20 mouse cellular contexts compared by ENCODE assay signal in the genomic region with DNA sequence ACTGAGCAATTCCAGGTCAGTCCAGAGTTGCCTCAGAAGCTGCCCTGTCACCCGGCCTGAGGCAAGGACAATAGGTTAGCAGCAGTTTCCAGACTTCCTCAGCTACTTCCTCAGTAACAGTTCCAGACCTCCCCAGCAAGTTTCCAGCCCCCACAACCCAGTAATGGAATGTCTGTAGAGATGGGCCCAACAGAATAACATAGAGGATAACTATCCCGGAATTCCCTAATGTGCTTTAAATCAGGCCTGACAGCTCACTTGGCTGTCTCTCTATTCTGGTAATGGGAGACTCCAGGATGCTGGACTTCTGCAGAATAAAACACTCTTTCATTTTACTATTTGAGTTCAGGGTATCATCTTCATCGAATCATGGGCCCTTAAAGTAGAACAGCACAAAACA.
A peak's percentile ranks its signal among the peaks of the same experiment; 100 is the strongest.
DNase-seq lines count a peak whose midpoint lies in the region; ATAC-seq and TF ChIP-seq lines count a peak whose summit lies in the region.
"Had no signal": no experiment of that assay in that cellular context is flagged by ENCODE, and none has a peak within 500 bp of the region (broad histone marks: within the 10 kb centered on the region; RNA-seq: fewer than 3 reads in every experiment).

No protein-coding gene starts in this region.

- H3K27me3 ChIP-seq in intestine, embryonic 14.5 days (replicated peaks; ENCODE audit: control insufficient read depth, insufficient read depth, low read length): no peaks in the 10 kb centered on the region
- no peaks in the 10 kb centered on the region for H3K27me3 ChIP-seq in intestine, embryonic 16.5 days (replicated peaks; ENCODE audit: control insufficient read depth, insufficient read depth, low read length)
- no peaks in the 10 kb centered on the region for H3K27me3 ChIP-seq in kidney, embryonic 14.5 days (ENCODE audit: control insufficient read depth, insufficient read depth, low read length)
- H3K27me3 ChIP-seq in limb, embryonic 14.5 days (ENCODE audit: control insufficient read depth, insufficient read depth, low read length): no peaks in the 10 kb centered on the region
- H3K27me3 ChIP-seq in liver, embryonic 16.5 days (ENCODE audit: control insufficient read depth, insufficient read depth, low read depth, low read length): no peaks in the 10 kb centered on the region
- no peaks in the 10 kb centered on the region for H3K27me3 ChIP-seq in heart, embryonic 12.5 days (replicated peaks)
- H3K27me3 ChIP-seq: embryonic facial prominence, embryonic 15.5 days; limb, embryonic 15.5 days had no signal

- H3K9me3 ChIP-seq in intestine, embryonic 14.5 days (ENCODE audit: control insufficient read depth, low read length): no peaks in the 10 kb centered on the region
- H3K9me3 ChIP-seq in intestine, embryonic 16.5 days (ENCODE audit: control insufficient read depth, low read length): no peaks in the 10 kb centered on the region
- H3K9me3 ChIP-seq in kidney, embryonic 14.5 days (ENCODE audit: control insufficient read depth, low read length): no peaks in the 10 kb centered on the region
- no peaks in the 10 kb centered on the region for H3K9me3 ChIP-seq in limb, embryonic 14.5 days (ENCODE audit: control insufficient read depth, low read length)
- no peaks in the 10 kb centered on the region for H3K9me3 ChIP-seq in liver, embryonic 16.5 days (replicated peaks; ENCODE audit: control insufficient read depth, low read length)
- H3K9me3 ChIP-seq in heart, embryonic 12.5 days (replicated peaks): no peaks in the 10 kb centered on the region
- H3K9me3 ChIP-seq: embryonic facial prominence, embryonic 15.5 days; heart, embryonic 10.5 days; limb, embryonic 15.5 days had no signal

- no peak overlapping the region for H3K9ac ChIP-seq in intestine, embryonic 14.5 days (ENCODE audit: low read length)
- H3K9ac ChIP-seq in intestine, embryonic 16.5 days (ENCODE audit: low read depth, low read length): no peak overlapping the region
- no peak overlapping the region for H3K9ac ChIP-seq in kidney, embryonic 14.5 days (ENCODE audit: low read depth, low read length)
- no peak overlapping the region for H3K9ac ChIP-seq in limb, embryonic 14.5 days (ENCODE audit: low read depth, low read length, severe bottlenecking)
- H3K9ac ChIP-seq in liver, embryonic 16.5 days (ENCODE audit: low read depth, low read length): no peak overlapping the region
- no peak overlapping the region for H3K9ac ChIP-seq in heart, embryonic 12.5 days
- H3K9ac ChIP-seq: embryonic facial prominence, embryonic 15.5 days; limb, embryonic 15.5 days had no signal

- H3K27ac ChIP-seq in intestine, embryonic 14.5 days (ENCODE audit: low read depth): peak overlapping the region; percentile 33; the same call in 1 of the 2 replicates
- no peak overlapping the region for H3K27ac ChIP-seq in intestine, embryonic 16.5 days (ENCODE audit: low read length)
- no peak overlapping the region for H3K27ac ChIP-seq in kidney, embryonic 14.5 days (ENCODE audit: low read depth, low read length)
- H3K27ac ChIP-seq in limb, embryonic 14.5 days (replicated peaks; ENCODE audit: low read depth, low read length): no peak overlapping the region
- no peak overlapping the region for H3K27ac ChIP-seq in liver, embryonic 16.5 days (ENCODE audit: low read length)
- no peak overlapping the region for H3K27ac ChIP-seq in heart, embryonic 12.5 days (ENCODE audit: poor library complexity, severe bottlenecking)
- H3K27ac ChIP-seq: embryonic facial prominence, embryonic 15.5 days; gastrocnemius, adult 2 months; heart, embryonic 10.5 days; limb, embryonic 15.5 days had no signal

- no peak for ATAC-seq in intestine, embryonic 14.5 days (replicated peaks; ENCODE audit: low FRiP score, low TSS enrichment, low read depth)
- no peak for ATAC-seq in intestine, embryonic 16.5 days
- no peak for ATAC-seq in kidney, embryonic 14.5 days (ENCODE audit: low FRiP score, low TSS enrichment)
- no peak for ATAC-seq in limb, embryonic 14.5 days (ENCODE audit: low FRiP score, low read depth)
- ATAC-seq in liver, embryonic 16.5 days (ENCODE audit: low read depth): no peak
- no peak for ATAC-seq in heart, embryonic 12.5 days (ENCODE audit: insufficient number of reproducible peaks, low FRiP score)
- ATAC-seq: forebrain, embryonic 14.5 days had no signal

- TF ChIP-seq POLR2A in limb, embryonic 14.5 days (IDR thresholded peaks at IDR 0.05; ENCODE audit: borderline replicate concordance, extremely low read depth, insufficient read depth, insufficient read length): no peak

- 19% methylated on average over 3 of the region's 3 CpGs for WGBS in intestine, embryonic 14.5 days
- WGBS in intestine, embryonic 16.5 days: 32% methylated on average over 3 of the region's 3 CpGs
- WGBS in kidney, embryonic 14.5 days: 38% methylated on average over 3 of the region's 3 CpGs
- WGBS in limb, embryonic 14.5 days: 57% methylated on average over 3 of the region's 3 CpGs
- WGBS in liver, embryonic 16.5 days (ENCODE audit: insufficient replicate concordance): 37% methylated on average over 3 of the region's 3 CpGs
- WGBS in heart, embryonic 12.5 days: 42% methylated on average over 3 of the region's 3 CpGs

- H3K4me1 ChIP-seq in intestine, embryonic 14.5 days (replicated peaks; ENCODE audit: control insufficient read depth, insufficient read depth, low read length): 0 out of 2 replicates have a peak, but pooled peaks cover 9% of the 10 kb centered on the region
- no peaks in the 10 kb centered on the region for H3K4me1 ChIP-seq in intestine, embryonic 16.5 days (ENCODE audit: control insufficient read depth, insufficient read depth, low read length)
- no peaks in the 10 kb centered on the region for H3K4me1 ChIP-seq in kidney, embryonic 14.5 days (ENCODE audit: control insufficient read depth, insufficient read depth, low read length)
- H3K4me1 ChIP-seq in limb, embryonic 14.5 days (ENCODE audit: control insufficient read depth, insufficient read depth, low read length): no peaks in the 10 kb centered on the region
- no peaks in the 10 kb centered on the region for H3K4me1 ChIP-seq in liver, embryonic 16.5 days (ENCODE audit: control insufficient read depth, low read depth, low read length)
- H3K4me1 ChIP-seq in heart, embryonic 12.5 days (replicated peaks): no peaks in the 10 kb centered on the region
- H3K4me1 ChIP-seq: embryonic facial prominence, embryonic 15.5 days; heart, embryonic 10.5 days; limb, embryonic 15.5 days had no signal

- H3K4me3 ChIP-seq in intestine, embryonic 14.5 days (ENCODE audit: low read depth, low read length): no peak overlapping the region
- H3K4me3 ChIP-seq in intestine, embryonic 16.5 days (ENCODE audit: low read length): no peak overlapping the region
- no peak overlapping the region for H3K4me3 ChIP-seq in kidney, embryonic 14.5 days (ENCODE audit: low read length)
- no peak overlapping the region for H3K4me3 ChIP-seq in limb, embryonic 14.5 days (replicated peaks; ENCODE audit: low read length)
- peak overlapping the region; percentile 20 for H3K4me3 ChIP-seq in liver, embryonic 16.5 days (ENCODE audit: low read depth, low read length)
- no peak overlapping the region for H3K4me3 ChIP-seq in heart, embryonic 12.5 days
- H3K4me3 ChIP-seq: embryonic facial prominence, embryonic 15.5 days; gastrocnemius, adult 2 months; heart, embryonic 10.5 days; limb, embryonic 15.5 days had no signal

- H3K4me2 ChIP-seq in intestine, embryonic 14.5 days (ENCODE audit: low read length): 0 out of 2 replicates have a peak overlapping the region, but pooled peaks have one; percentile 4
- no peak overlapping the region for H3K4me2 ChIP-seq in intestine, embryonic 16.5 days (ENCODE audit: low read depth, low read length)
- H3K4me2 ChIP-seq in kidney, embryonic 14.5 days (replicated peaks; ENCODE audit: low read depth, low read length): no peak overlapping the region
- H3K4me2 ChIP-seq in limb, embryonic 14.5 days (replicated peaks; ENCODE audit: low read depth, low read length, severe bottlenecking): no peak overlapping the region
- H3K4me2 ChIP-seq in liver, embryonic 16.5 days (ENCODE audit: low read depth, low read length): peak overlapping the region; percentile 12; the same call in 1 of the 2 replicates
- no peak overlapping the region for H3K4me2 ChIP-seq in heart, embryonic 12.5 days
- H3K4me2 ChIP-seq: embryonic facial prominence, embryonic 15.5 days; limb, embryonic 15.5 days; midbrain, embryonic 11.5 days had no signal

- DNase-seq in intestine, embryonic 14.5 days (ENCODE audit: low spot score): no peak
- peak; percentile 67 for DNase-seq in kidney, postnatal 14 days
- DNase-seq in limb, embryonic 14.5 days (ENCODE audit: low spot score): peak; percentile 27
- no peak for DNase-seq in spleen, postnatal 36 days (ENCODE audit: low spot score in 2 of 2)
- DNase-seq: adrenal gland, postnatal 36 days; cerebellum, adult 9-10 months; gastrocnemius, adult 2 months; heart, postnatal 14 days; lung, postnatal 10 days; thymus, adult 18-20 months; thymus, postnatal 36 days had no signal

- H3K36me3 ChIP-seq in intestine, embryonic 14.5 days (ENCODE audit: control insufficient read depth, insufficient read depth, low read length): no peaks in the 10 kb centered on the region
- H3K36me3 ChIP-seq in intestine, embryonic 16.5 days (ENCODE audit: control insufficient read depth, insufficient read depth, low read length): no peaks in the 10 kb centered on the region
- H3K36me3 ChIP-seq in kidney, embryonic 14.5 days (ENCODE audit: control insufficient read depth, insufficient read depth, low read length): no peaks in the 10 kb centered on the region
- no peaks in the 10 kb centered on the region for H3K36me3 ChIP-seq in limb, embryonic 14.5 days (ENCODE audit: control insufficient read depth, insufficient read depth, low read length)
- no peaks in the 10 kb centered on the region for H3K36me3 ChIP-seq in liver, embryonic 16.5 days (ENCODE audit: control insufficient read depth, insufficient read depth)
- H3K36me3 ChIP-seq in heart, embryonic 12.5 days: no peaks in the 10 kb centered on the region
- H3K36me3 ChIP-seq: embryonic facial prominence, embryonic 15.5 days; heart, embryonic 10.5 days; limb, embryonic 15.5 days had no signal

Comparison
In these comparisons a context has a peak if more than half of its experiments do, and no peak if none do; other contexts are left out.
1. H3K4me2 ChIP-seq: peak in intestine, embryonic 14.5 days (single experiment) and liver, embryonic 16.5 days (single experiment); none in intestine, embryonic 16.5 days (single experiment), kidney, embryonic 14.5 days (single experiment), limb, embryonic 14.5 days (single experiment) and heart, embryonic 12.5 days (single experiment).
2. DNase-seq: peak in kidney, postnatal 14 days (single experiment) and limb, embryonic 14.5 days (single experiment); none in intestine, embryonic 14.5 days (single experiment) and spleen, postnatal 36 days (0 of 2).